Mouse (Mus musculus) MEL (cell line): ENCODE results near the gene Nfat5.
A peak's percentile ranks its signal among the peaks of the same experiment; 100 is the strongest.

ENCODE experiments used
- SIN3A ChIP-seq: IDR thresholded peaks from 2 replicates; pipeline ENCODE4 v1.6.1; 2012; ENCODE audit warnings: low read length, improper control_type of control experiment, inconsistent platforms
- USF1 ChIP-seq: IDR thresholded peaks from 2 replicates; pipeline ENCODE4 v1.6.1; 2014; ENCODE audit warnings: low read depth, mild to moderate bottlenecking, inconsistent platforms, low read length, improper control_type of control experiment, moderate library complexity
- USF2 ChIP-seq, 2 experiments: IDR thresholded peaks; 2 replicates each; pipeline ENCODE4 v1.6.1; 2011 to 2012; ENCODE audit warnings: improper control_type of control experiment in 2 of 2, low read length in 2 of 2, borderline replicate concordance in 1 of 2, inconsistent platforms in 1 of 2, low read depth in 1 of 2, mild to moderate bottlenecking in 1 of 2; ENCODE audit not compliant: insufficient read depth in 1 of 2

DNA sequence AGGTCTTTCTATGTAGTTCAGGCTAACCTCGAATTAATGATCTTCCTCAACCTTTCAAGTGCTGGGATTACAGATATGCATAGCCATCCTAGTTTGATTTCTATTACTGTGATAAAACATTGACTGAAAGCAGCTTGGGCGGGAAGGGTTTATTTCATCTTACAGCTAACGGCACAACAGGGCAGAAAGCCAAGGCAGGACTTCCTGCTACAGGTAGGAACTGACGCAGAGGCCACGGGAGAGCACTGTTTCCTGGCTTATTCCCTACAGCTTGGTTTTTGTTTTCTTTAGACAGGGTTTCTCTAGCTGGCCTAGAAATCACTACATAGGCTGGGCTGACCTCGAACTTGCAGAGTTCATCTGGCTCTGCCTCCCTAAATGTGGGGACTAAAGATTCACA, 40.1 kb upstream of the Nfat5 start:
- TF ChIP-seq SIN3A (peak; percentile 43), USF1 (no peak), USF2 (IDR thresholded peaks at IDR 0.05; ENCODE audit: borderline replicate concordance in 1 of 2, insufficient read depth in 1 of 2, low read depth in 1 of 2, low read length in 2 of 2) (no peak)
